Mouse (Mus musculus): ENCODE results near the gene Ky. TPM values are rescaled to one million over a fixed set of nuclear protein-coding genes. Genes with fewer than 3 reads are reported as not detected.

Ky gene
- 0.05 TPM in 2 replicates for polyA plus RNA-seq (2015; fragmentation: Nextera tagmentation; extraction: Ambion mirVana)

DNA sequence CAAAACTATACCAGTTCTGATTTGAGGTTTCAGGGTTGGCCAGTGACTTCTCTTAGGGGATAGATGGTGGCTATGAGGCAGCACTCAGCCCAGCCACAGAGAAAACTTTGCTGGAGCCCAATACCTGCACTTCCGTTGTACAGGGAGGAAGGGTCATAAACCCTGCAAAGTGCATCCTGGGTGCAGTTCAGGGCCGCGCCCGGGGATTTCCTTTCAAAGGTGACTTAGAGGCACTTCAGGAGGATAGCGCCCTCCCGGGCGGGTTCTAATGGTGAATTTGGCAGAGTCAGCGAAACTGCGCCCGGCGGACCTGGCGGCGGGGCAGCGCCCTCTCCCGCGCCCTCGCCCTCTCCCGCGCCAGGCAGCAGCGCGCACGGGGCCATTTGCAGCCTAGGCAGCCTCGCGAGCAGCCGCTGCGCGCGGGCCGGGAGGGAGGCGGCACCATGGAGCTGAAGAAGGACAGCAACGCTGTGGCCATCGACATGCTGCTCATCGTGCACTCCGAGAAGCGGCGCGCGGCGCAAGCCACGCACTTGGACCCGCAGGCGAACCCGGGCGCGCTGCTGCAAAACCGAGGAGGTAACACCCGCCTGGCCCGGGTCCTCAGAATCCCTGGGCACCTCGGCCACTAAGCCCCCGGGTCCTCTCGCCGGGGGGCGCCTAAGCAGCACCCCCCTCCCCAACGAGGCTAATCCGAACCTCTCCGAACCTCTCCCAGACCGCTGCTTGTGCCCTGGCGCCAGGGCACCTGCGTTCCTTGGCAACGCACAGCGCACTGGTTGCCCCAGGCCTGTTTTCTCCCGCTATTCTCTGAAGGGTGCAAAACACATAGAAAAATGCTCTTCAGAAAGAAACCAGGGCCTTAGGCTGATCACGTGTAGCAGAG is at the start of gene Ky:
Gene Ky, plus strand, starts transcription at position 51 of the 886 bp plus-strand sequence.
- 1% methylated on average over 63 of the region's 63 CpGs for WGBS
- peaks cover 16% of the 10 kb centered on the region for H3K27me3 ChIP-seq (ENCODE audit: insufficient read depth, low read length)
- no peaks in the 10 kb centered on the region for H3K9me3 ChIP-seq (replicated peaks; ENCODE audit: low read length)
- H3K27ac ChIP-seq = no peak within 1 kb of the TSS
- no peak within 1 kb of the TSS for H3K9ac ChIP-seq (ENCODE audit: low read depth, low read length)
- H3K4me3 ChIP-seq (replicated peaks; ENCODE audit: low read depth, low read length) = peak within 1 kb of the TSS; percentile 30
- DNase-seq (ENCODE audit: low spot score) = peak; percentile 17
- H3K4me2 ChIP-seq (ENCODE audit: low read length) = peak within 1 kb of the TSS; percentile 67
- no peak for TF ChIP-seq CTCF (IDR thresholded peaks at IDR 0.05; ENCODE audit: low read depth)
- H3K36me3 ChIP-seq (ENCODE audit: insufficient read depth, low read length) = no peaks in the 10 kb centered on the region
- ATAC-seq (replicated peaks; ENCODE audit: low FRiP score, low read depth) = no peak
- H3K4me1 ChIP-seq (replicated peaks; ENCODE audit: insufficient read depth, low read length) = 0 out of 2 replicates have a peak, but pooled peaks cover 6% of the 10 kb centered on the region

DNA sequence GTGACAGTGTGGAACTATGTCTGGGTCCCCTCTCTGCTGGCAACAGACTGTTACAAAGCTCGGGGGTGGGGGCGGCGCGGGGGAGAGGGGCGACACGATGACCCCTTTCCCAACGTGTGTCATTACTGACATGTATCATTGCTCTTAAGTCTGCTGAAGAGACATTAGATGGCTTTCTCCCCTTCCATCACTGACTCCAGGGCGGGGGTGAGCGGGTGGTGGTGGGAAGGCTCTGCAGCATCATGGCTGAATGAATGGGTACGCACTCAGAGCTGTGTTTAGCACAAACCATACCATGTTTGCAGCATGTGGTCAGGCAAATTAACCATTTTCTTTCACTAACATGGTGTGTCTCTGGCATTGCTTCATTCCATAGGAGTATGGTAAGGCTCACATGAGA is 43.3 kb upstream of the Ky start:
- 76% methylated on average over 10 of the region's 10 CpGs for WGBS
- no peak overlapping the region for H3K9ac ChIP-seq (ENCODE audit: low read depth, low read length)
- no peaks in the 10 kb centered on the region for H3K9me3 ChIP-seq (replicated peaks; ENCODE audit: low read length)
- no peak overlapping the region for H3K4me2 ChIP-seq (ENCODE audit: low read length)
- H3K27me3 ChIP-seq (ENCODE audit: insufficient read depth, low read length) = no peaks in the 10 kb centered on the region
- no peaks in the 10 kb centered on the region for H3K36me3 ChIP-seq (ENCODE audit: insufficient read depth, low read length)
- no peaks in the 10 kb centered on the region for H3K4me1 ChIP-seq (replicated peaks; ENCODE audit: insufficient read depth, low read length)
- no peak overlapping the region for H3K27ac ChIP-seq
- TF ChIP-seq CTCF (IDR thresholded peaks at IDR 0.05; ENCODE audit: low read depth) = no peak
- DNase-seq (ENCODE audit: low spot score) (no peak), ATAC-seq (replicated peaks; ENCODE audit: low FRiP score, low read depth) (no peak)
- no peak overlapping the region for H3K4me3 ChIP-seq (replicated peaks; ENCODE audit: low read depth, low read length)

DNA sequence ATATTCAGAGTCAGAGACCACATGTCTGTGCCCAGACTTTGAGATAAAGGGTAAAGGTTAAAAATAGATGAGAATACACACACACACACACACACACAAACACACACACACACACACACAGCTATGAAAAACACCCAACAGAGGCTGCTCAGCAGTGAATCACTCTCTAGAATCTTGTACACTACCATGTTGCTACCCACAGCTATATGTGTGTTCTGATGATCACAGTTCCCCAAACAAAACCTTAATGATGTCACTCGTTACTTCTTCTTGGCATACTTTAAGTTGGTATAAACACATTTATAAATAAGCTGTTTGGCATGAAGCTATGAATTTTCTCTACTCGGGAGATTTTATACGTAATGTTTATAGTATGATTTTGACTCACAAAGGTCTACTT is 40.5 kb upstream of the Ky start:
- H3K4me1 ChIP-seq (replicated peaks; ENCODE audit: insufficient read depth, low read length) = no peaks in the 10 kb centered on the region
- 89% methylated on average over 3 of the region's 3 CpGs for WGBS
- no peak overlapping the region for H3K9ac ChIP-seq (ENCODE audit: low read depth, low read length)
- ATAC-seq (replicated peaks; ENCODE audit: low FRiP score, low read depth) (no peak), DNase-seq (ENCODE audit: low spot score) (no peak)
- TF ChIP-seq CTCF (IDR thresholded peaks at IDR 0.05; ENCODE audit: low read depth) = no peak
- no peaks in the 10 kb centered on the region for H3K27me3 ChIP-seq (ENCODE audit: insufficient read depth, low read length)
- no peaks in the 10 kb centered on the region for H3K9me3 ChIP-seq (replicated peaks; ENCODE audit: low read length)
- no peak overlapping the region for H3K4me2 ChIP-seq (ENCODE audit: low read length)
- no peaks in the 10 kb centered on the region for H3K36me3 ChIP-seq (ENCODE audit: insufficient read depth, low read length)
- no peak overlapping the region for H3K27ac ChIP-seq
- no peak overlapping the region for H3K4me3 ChIP-seq (replicated peaks; ENCODE audit: low read depth, low read length)

DNA sequence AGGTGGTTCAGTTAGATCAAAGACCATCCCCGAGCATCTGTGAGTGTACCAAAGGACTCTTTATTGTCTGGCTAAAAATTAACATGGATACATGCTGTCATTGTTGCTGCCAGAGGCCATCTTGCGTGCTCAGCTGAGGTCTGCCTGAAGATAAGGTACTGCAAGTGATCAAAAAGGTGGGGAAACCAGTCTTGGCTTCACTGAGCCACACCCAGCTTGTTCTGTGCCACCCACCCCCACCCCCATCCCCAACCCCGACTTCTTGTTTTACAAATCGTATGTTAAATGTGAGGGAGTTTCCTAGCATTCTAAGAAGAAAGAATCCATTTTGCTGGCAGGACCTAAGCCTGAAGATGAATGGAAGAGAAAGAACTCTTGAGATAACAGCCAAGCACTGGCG is 39.8 kb upstream of the Ky start:
- Histone ChIP-seq H3K36me3 (ENCODE audit: insufficient read depth, low read length) (no peaks in the 10 kb centered on the region), H3K4me1 (replicated peaks; ENCODE audit: insufficient read depth, low read length) (no peaks in the 10 kb centered on the region), H3K27ac (no peak overlapping the region), H3K9me3 (replicated peaks; ENCODE audit: low read length) (no peaks in the 10 kb centered on the region), H3K27me3 (ENCODE audit: insufficient read depth, low read length) (no peaks in the 10 kb centered on the region), H3K9ac (ENCODE audit: low read depth, low read length) (no peak overlapping the region), H3K4me2 (ENCODE audit: low read length) (no peak overlapping the region), H3K4me3 (replicated peaks; ENCODE audit: low read depth, low read length) (no peak overlapping the region)
- DNase-seq (ENCODE audit: low spot score) (no peak), ATAC-seq (replicated peaks; ENCODE audit: low FRiP score, low read depth) (no peak)
- 63% methylated on average over 5 of the region's 5 CpGs for WGBS
- no peak for TF ChIP-seq CTCF (IDR thresholded peaks at IDR 0.05; ENCODE audit: low read depth)

DNA sequence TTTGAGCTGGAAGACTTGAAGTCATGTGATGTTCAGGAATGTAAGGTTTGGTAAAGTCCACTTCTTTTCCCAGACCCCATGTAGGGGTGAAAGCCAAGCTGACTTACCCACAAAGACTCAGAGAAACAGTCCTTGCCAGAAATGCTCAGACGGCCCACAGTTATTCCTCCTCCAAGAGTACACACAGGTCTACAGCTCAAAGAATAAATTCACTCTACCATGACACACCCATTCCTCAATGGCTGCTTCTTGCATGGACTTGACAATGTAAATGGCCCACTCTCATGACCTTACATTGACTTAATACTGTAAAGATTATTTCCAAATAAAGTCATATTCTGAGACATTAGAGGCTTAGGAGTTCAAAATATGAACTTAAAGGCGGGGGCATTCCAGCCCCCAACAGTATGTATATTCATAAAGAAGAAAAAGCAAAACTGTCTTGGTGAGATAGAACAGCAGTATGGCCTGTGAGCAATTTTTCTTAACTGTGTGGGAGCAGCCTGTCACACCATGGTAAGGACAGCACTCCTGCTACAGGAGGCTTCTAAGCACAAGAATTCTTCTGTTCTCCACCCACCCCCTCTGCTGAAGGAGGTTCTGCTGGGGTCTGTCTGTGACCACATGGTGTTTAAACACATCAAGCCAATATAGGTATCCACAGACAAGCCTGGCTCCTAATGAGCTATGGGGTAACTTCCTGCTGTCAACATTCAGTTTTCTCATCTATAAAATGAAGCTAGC is 35.3 kb upstream of the Ky start:
- 82% methylated on average over 2 of the region's 2 CpGs for WGBS
- TF ChIP-seq CTCF (IDR thresholded peaks at IDR 0.05; ENCODE audit: low read depth) = no peak
- Histone ChIP-seq H3K4me2 (ENCODE audit: low read length) (no peak overlapping the region), H3K27me3 (ENCODE audit: insufficient read depth, low read length) (no peaks in the 10 kb centered on the region), H3K4me3 (replicated peaks; ENCODE audit: low read depth, low read length) (no peak overlapping the region), H3K36me3 (ENCODE audit: insufficient read depth, low read length) (no peaks in the 10 kb centered on the region), H3K9me3 (replicated peaks; ENCODE audit: low read length) (no peaks in the 10 kb centered on the region), H3K4me1 (replicated peaks; ENCODE audit: insufficient read depth, low read length) (no peaks in the 10 kb centered on the region), H3K27ac (no peak overlapping the region), H3K9ac (ENCODE audit: low read depth, low read length) (no peak overlapping the region)
- DNase-seq (ENCODE audit: low spot score) (no peak), ATAC-seq (replicated peaks; ENCODE audit: low FRiP score, low read depth) (no peak)

DNA sequence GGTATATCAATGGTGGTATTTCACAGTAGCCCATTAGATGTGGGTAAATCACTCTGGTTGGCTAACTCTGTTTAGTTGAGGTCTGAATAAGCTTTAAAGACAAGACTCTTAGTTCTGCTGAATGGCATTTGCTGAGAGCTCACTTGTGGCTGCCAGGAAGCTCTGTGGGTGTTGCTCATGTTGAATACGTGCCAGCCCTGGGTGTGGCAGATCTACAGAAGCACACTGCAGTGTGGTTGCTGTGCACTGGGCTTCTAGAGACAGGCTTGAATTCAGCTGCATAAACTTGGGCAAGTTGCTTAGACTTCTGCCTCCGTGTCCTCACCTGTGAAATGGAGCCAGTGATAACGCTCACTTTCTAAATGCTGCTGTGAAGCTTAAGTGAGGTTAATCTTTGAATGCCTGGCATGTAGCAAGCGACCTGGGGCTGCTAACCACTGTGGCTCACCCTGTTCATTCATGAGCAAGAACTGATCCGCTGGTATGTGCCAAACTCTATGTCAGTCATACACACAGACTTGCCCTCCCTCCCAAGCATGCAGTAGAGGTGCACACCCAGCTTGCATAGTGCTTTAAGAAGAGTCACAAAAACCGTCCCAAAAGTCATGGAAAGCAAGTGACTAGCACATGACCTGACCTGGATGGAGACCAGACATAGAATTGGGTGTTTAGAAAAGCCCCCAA is 27.6 kb upstream of the Ky start:
- Histone ChIP-seq H3K4me1 (replicated peaks; ENCODE audit: insufficient read depth, low read length) (no peaks in the 10 kb centered on the region), H3K9me3 (replicated peaks; ENCODE audit: low read length) (no peaks in the 10 kb centered on the region), H3K27me3 (ENCODE audit: insufficient read depth, low read length) (no peaks in the 10 kb centered on the region), H3K4me3 (replicated peaks; ENCODE audit: low read depth, low read length) (no peak overlapping the region), H3K9ac (ENCODE audit: low read depth, low read length) (no peak overlapping the region), H3K36me3 (ENCODE audit: insufficient read depth, low read length) (no peaks in the 10 kb centered on the region), H3K4me2 (ENCODE audit: low read length) (no peak overlapping the region), H3K27ac (no peak overlapping the region)
- no peak for ATAC-seq (replicated peaks; ENCODE audit: low FRiP score, low read depth)
- WGBS = 82% methylated on average over 6 of the region's 6 CpGs
- DNase-seq (ENCODE audit: low spot score) = no peak
- TF ChIP-seq CTCF (IDR thresholded peaks at IDR 0.05; ENCODE audit: low read depth) = no peak

All from kidney, postnatal 0 days (tissue).